Mouse (Mus musculus) forelimb bud, embryonic 11.5 days (tissue): ENCODE measurements around the gene Alad.

Experiments used
- DNase-seq: peaks from one replicate; pipeline ENCODE4 v3.0.0-alpha.2; 2012; ENCODE audit warnings: low read depth, low spot score

Gene Alad

DNA sequence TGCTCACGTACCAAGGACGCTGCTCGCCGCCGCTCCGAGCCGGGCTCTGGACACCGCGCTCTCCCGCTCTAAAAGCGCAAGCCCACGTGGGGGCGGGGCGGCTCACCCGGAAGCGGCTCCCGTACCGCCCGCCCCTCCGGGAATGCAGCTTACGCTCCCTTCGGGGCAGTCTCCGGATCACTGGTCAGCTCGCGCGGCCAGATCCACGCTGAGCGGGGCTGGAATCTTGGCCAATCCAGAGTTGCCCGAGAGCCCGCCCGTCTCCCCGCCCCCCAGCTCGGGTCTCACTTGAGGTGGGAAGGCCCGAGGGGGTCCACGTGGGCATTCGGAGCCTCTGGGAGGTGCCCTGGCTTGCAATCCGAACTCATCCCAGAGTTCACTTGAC, at the start of gene Alad:
Gene Alad (minus strand): TSS at position 70 of the 385 bp plus-strand sequence.
- DNase-seq: peak; percentile 89

DNA sequence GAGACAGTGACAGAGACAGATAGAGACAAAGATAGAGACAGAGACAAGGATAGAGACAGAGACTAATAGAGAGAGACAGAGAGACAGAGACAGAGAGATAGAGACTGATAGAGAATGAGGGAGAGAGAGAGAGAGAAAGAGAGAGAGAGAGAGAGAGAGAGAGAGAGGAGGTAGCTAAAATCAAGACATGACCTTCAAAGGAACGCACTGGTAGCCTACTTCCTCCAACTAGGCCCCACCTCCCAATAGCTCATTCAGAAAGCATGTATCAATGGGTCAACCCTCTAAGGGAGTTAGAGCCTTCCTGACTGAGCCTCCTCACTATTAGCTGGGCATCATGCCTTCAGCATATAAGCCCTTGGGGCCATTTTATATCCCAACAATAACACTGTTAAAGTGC, 48.6 kb upstream of the Alad start:
- DNase-seq: no peak

DNA sequence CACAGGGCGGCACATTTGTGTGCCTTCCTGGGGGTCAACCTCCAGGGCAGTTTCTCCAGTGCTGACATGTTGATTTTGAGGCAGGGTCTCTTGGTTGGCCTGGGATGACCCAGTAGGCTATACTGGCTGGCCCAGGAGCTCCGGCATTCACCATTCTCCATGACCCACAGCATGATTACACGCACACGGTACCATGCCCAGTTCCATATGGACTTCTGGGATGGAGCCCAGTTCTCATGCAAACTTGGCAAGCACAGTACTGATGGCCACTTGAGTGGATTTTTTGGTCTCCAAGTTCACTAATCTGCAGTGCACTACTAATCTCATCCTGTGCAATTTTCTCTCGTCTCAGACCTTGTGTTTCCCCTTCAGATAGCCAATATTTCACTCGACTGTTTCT, 48.0 kb upstream of the Alad start:
- no peak for DNase-seq

DNA sequence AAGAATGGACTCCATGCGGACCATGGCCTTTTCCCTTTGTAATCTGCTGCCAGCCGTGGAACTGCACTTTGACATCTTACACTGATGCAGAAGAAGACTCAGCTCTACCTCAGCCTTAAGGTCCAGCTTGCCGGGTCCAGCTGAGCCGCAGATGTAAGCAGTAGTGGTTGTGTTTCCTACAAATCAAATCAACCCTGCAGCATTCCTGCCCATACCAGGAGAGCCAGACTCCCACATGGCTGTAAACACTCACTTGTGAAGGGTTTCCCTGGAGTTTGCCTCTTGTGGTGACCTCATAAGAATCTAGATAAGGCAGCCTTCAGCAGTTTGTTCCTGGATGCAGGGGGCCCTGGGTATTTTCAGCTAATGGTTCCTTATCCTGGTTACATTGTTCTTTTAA, 46.8 kb upstream of the Alad start:
- DNase-seq: no peak

DNA sequence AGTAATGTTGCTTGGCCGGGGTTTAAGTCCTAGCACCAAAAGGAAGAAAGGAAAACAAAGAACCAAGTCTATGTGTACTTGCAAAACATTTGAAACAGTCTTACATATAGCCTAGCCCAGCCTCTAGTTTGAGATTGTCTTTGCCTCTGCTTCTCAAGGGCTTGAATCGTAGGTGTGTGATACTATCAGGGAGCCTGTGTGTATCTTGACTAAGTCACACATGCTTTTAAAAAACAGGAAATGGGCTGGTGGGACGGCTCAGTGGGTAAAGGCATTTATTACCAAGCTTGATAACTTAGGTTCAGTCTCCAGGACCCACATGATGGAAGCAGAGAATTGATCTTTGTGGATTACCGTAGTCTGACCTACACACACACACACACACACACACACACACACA, 42.3 kb upstream of the Alad start:
- DNase-seq: no peak

DNA sequence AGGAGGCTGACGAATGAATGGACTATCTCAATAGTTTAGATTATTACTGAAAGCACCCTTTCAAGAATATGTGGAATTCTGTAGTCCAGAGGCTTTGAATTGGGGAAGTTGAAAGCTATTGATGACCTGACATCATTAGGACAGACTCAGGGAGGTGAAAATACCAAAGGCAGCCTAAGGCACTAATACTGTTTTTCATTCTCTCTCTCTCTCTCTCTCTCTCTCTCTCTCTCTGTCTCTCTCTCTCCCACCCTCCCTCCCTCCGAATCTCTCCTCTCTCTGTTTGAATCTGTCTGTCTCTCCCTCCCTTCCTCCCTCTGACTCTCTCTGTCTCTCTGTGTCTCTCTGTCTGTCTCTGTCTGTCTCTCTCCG, 41.9 kb upstream of the Alad start:
- no peak for DNase-seq

DNA sequence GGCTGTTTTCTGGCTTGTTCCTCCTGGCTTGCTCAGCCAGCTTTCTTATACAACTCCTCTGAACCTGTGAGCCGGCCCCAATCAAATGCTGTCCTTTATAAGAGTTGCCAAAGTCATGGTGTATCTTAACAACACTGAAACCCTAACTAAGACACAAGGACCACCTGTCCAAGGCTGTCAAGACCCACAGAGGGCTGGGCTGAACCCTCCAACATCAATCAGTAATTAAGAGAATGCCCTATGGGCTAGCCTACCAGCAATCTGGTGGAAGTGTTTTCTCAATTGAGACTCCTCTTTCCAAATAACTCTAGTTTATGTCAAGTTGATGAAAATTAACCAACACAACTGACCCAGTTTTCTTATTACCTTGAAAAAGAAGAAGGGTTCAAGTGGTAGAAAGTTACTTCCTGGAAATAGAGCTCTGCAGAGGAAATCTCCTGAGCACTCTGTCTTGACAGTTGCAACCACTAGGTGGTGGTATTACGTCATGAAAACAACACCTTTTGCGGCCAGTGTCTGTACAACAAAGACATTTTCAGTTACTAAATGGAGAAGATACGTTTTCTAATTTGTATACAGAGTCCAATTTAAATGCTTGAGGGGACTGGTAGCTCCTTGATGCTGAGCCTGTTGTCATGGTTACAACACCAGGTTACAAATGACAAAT, 41.4 kb upstream of the Alad start:
- peak; percentile 85 for DNase-seq

DNA sequence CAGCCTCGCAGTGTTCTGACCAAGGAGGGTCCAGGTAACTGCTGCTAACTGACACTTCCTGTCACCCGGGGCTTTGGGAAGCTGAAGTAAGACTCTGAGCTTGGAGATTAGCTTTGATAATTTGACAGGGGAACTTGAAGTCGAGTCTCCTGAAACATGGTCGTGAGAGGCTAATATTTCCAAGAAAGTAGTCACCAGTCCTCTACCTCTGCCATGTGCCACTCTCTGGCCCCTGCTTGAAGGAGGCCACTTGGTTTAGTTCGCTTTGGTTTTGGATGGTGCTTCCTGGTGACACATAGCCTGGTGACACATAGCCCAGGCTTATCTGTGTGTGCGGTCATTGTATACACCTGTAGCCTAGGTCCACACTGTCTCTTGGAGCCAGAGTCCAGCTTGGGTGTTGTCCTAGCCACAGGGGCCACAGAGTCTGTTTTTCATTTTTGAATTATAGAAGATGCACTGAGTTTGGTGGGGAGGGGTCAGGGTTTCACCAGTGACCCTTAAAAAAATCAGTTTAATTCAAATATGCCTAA, 40.1 kb upstream of the Alad start, which contains the start of gene Rgs3:
Gene Rgs3 (plus strand): TSS at position 51 of the 533 bp plus-strand sequence.
- DNase-seq: no peak

DNA sequence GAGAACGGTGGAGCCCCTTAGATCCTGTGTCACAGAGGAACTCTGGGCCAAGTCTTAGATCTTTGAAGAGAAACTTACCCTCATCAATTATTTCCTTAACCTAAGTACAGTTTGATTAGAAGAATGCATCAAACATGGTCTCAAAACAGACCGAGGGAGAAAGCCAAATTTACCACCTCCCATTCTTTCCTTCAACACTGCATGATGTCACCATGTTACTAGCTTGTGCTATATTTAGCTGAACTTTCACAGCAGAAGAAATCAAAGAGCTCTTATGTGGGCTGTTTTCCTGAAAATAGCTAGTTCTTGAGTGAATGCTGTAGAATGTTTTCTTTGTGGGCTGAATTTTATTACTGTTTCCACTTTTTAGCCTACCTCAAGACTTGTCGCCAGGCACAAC, 37.7 kb upstream of the Alad start:
- no peak for DNase-seq

DNA sequence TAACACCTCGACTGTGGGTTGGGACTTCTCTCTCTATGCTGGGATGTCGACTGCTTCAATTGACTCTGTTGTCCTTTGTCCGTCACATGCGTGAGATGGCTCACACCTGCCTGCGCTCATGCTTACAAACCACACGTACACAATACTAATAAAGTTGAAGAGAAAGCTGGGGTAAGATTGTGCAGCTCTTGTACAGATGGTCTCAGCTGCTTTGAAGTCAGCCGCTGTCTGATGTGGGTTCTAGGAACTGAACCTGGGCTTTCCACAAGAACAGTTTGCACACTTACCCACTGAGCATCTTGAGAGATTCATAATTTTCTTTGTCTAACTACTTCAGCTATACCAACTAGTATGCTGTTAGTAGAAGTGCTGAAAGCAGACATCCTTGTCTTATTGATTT, 32.2 kb upstream of the Alad start:
- DNase-seq: no peak

DNA sequence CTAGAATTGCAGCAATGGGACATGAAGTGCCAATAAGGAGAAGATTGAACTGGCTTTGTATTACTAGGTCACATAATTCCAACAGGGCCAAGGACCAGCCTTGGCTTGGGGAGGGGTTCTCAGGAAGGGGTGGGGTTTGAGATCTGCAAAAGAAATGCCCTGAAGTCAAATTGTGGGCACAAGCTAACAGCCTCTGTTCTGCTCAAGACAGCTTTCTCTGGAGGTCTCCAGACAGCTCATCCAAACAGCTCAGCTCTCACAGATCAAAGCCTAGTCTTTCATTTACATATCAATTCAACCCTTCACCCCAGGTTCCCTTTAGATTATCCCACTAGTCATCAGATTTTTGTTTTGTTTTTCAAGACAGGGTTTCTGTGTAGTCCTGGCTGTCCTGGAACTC, 25.1 kb upstream of the Alad start:
- DNase-seq: no peak

DNA sequence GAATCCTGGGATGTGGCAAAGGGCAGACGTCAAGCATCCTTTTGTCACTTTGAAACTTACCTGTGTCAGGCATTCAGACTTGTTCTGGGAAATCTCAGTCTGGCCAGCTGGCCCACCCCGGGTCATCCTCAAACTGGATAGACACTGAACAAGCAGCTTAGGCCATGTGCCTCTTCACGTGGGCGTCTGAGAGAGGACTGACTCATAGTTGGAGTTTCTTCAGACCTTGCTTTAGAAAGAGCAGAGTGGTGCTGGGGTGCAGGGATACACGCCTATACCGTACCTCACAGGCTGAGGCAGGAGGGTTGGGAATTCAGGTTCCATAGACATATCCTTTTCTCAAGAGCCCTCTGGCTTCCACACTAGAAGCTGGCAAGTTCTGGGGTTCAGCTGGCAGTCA, 24.1 kb upstream of the Alad start:
- no peak for DNase-seq

DNA sequence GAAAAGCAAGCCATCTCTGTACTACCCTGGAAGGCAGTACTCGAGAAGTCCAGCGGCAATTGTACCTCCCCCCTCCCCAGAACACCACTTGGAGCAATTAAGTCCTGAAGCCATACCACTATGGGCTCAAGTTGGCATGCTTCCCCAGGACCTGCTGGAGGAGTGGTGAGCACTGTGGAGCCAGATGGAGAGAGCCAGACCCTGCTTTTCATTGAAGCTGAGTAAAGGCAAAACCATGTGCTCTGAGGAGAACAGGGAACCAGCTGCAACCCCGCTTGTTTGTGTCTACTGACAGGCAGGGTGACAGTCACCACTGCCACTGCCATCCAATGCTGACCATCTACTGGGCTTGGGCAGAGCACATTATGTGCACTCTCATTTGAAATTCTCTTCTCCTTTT, 22.1 kb upstream of the Alad start:
- DNase-seq: no peak

DNA sequence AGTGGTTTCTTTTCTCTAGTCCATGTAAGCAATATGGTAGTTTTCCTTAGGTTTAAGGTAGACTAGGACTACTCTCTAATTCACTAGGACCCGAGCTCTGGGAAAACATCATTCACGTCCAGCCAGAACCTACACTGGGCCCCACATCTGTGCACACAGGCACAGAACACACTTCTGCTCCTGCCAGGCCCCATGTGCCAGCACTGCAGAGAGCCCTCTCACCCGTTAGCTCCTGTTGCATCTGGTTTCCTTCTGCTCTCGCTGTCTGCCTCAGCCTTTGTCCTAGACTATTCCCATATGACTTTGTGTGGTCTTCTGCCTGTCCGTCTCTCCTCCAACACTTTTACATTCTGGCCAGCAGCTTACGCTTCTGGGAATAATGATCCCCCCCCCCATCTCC, 14.0 kb upstream of the Alad start:
- no peak for DNase-seq

DNA sequence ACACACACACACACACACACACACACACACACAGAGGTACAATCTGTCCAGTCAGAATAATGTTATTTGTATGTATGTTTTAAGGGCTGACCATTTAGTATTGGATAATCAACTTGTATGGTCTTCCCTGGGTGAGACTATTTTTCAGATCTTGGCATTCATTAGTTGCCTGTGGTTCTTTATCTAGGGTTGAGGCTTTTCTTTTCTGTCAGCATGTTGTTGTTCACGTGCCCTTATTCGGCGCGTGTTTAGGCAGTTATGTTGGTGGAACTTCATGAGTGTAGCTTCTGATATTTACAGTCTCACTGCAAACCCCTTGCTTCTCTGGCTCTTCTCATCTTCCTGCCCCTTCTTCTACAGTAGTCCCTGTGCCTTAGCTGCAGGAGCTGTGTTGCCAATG, 7.9 kb upstream of the Alad start:
- no peak for DNase-seq

DNA sequence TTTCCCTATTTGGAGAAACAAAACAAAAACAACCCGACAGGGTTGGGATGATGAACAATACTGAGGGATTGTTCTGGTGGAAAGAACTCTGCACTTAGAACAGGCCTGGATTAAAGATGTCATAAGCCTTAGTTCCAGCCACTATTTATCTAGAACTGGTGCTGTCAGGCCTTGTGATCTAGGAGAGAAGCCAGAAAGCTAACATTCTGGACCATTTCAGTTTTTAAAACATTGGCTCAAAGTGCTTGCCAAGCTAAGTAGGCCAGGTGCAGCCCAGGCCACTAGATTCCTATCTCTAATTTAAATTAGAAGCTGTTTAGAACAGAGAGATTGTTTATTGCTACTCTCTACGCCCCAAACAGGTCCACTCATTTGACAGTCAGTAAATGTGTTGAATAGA, 6.5 kb upstream of the Alad start:
- DNase-seq: no peak

DNA sequence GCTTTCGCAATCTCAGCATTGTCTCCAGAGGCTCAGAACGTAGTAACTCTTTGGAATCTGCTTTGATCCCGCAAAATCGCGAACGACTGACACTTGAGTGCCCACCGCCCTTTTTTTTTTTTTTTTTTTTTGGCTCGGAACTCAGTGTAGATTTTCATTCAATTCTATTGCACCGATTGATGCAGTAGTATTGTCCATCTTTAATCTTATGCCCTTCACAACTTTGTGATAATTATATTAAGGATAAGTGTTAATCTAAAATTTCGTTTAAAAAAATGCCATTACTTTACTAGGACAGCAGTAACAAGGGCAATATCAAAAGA, 5.7 kb upstream of the Alad start:
- no peak for DNase-seq

DNA sequence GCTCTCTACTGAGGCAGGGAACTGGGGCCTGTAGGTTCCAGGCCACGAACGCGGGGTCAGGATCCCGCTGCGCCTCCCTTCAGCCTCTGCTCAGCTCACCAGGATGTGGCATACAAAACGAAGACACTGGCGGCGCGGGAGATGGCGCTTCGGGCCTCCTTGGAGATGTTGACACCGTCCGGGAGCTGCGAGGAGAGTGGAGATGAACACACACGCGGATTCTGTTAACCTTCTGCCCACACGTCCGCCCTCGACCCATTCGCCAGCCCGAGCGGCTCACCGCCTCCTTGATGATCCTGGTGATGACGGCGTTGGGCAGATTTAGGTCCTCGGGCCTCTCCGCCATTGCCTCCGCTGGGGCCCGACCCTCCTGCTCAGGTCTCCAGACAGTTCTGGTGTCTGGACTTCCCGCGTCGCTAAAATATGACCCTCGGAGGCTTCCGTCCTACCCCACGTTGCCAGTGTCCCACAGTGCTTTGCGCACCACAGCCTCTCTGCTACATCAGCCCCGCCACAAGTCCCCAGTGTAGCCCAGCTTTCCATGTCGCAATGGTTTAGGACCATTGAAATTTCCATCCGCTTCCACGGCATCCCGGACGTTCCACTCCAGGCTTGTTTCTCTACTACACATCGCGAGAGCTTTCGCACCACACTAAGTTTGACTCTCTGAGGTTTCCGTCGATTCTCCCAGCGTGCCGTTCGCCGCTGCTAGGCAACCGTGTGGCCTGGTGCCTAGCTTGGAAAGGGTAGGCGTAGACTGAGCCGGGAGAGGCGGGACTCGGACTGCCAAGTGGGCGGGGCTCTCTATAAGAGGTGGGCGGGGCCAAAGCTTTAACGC, 5.2 kb upstream of the Alad start, which contains the start of the genes Pole3 and 4933430I17Rik:
Gene Pole3 (minus strand): TSS at position 418 of the 838 bp plus-strand sequence.
Gene 4933430I17Rik (plus strand): TSS at position 719 of the 838 bp plus-strand sequence.
- peak; percentile 99 for DNase-seq

DNA sequence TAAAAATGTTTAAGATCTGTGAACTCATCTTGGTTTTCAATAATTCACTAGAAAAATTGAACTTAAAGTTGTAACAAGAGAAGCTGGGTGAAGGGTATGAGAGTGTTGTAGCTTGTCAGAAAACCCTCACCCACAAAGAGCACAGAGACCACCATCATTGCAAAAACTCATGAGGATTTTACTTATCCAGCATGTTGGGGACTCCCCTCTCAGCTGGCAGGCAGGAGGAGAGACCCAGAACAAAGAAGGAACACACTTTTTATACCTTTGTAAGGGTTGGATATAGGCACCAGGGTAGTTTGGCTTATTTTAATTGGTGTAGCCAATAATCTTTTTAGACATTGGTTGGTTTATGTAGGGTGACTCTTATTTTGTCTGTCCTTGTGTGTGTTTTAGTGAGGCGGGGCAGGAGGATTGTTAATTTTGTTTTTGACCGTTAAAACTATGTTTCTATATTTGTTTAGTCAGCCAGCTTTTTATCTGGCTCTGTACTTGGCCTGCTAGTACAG, 1.2 kb upstream of the Alad start:
- DNase-seq: no peak

DNA sequence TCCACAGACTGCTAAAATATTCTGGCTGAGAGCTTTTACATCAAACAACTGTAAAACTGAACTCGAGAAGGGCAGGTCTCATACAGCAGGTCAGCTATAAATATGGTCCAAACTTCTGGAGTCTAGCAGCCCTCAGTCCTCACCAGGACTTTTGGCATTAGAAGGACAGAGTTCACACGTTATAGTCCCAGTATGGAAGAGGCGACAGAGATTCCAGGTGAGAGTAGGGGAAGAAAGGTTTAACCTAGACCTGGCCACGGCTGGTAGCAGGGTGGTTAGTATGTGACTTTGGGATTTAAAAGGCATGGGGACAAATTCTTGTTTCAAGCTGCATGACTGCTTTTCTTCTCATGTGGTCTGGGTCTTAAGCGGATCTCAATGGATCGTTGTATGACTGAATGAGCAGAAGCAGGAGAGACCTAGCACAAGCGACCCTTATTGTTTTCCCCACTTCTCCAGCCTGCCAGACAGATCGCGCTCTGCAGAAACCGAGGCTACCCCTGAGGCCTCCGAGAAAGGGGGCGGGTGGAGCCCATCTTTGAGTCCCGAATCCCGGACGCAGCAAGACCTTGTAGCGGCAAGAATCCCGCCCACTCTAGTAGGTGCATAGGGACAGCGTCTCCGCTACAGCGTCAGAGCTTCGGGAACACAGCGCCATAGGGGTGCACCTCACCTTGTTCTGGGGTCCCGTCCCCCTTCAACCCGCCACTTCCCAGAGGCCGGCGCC, 433 bp downstream of the Alad start:
- no peak for DNase-seq

DNA sequence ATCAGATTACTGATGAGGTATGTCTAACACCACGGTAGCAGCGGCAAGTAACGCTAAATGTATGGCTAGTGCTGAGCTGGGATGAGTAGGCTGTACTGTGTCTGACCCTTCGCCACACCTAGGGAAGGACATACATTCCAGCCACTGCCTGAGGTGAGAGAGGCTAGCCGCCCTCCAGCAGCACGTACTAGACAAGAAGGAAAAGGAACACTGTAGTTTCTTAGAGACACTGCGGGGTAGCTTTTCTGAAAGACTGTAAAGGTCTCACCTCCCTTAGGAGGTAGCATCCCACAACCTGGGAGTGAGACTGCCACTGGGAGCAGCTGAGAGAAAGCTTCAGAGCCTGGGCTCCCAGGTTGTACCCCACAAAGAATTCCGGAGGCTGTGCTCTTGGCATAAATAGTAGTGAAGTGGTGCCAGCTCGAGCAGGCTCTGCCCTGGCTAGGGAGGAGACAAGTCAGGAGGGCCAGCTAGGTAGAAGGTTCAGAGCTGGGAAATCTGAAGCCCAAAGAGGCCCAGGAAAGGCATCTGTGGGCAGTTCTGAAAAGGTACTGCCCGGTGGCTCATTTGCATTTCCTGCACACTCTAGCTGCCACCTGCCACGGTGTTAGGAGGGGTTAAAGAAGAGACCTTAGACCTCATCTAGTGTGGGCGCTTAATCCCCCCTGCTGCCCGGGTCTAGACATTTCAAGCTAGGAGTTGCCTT, 1.1 kb downstream of the Alad start:
- DNase-seq: no peak
